Mouse (Mus musculus) megakaryocyte, embryonic 14.5 days (primary cell): ENCODE results near the gene Tsc22d3.

Experiments used
- FLI1 ChIP-seq: IDR thresholded peaks from 2 replicates; pipeline ENCODE4 v1.6.1; 2012; ENCODE audit warnings: low read length, inconsistent platforms, mixed read lengths
- GATA1 ChIP-seq: IDR thresholded peaks from 3 replicates; pipeline ENCODE4 v1.6.1; 2012; ENCODE audit warnings: mixed read lengths, low read length, inconsistent platforms, borderline replicate concordance

DNA sequence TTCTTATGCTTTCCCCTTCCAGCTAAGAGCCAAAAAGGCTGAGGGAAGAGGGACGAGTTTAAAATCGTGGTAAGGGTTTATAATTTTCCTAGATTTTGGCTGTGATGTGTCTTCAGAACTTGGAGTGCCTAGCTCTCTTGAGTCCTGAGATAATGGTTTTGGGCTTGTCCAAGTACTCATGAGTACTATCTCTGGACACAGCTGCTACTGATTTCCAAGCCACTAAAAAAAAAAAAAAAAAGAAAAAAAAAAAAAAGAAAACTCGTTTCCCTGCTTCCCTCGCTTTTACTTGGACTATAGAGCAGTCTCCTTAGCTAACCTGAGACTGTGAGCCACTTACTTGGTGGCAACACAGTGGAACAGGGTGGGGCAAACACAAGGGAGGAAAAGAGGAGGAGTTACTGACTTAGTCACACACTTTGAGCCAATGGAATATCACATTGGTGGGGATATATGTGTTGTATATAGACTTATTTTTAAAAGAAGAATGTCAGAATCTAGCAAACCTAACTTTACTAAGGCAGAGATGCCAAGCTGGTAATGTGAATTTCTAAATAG, 11.2 kb downstream of the Tsc22d3 start:
- TF ChIP-seq FLI1 (no peak), GATA1 (no peak)
